Mouse (Mus musculus): Measurements from ENCODE around the gene Lgals3bp.

- TF ChIP-seq CTCF (IDR thresholded peaks at IDR 0.05; ENCODE audit: low read depth) = peak; percentile 31
- no peak for TF ChIP-seq EP300 (IDR thresholded peaks at IDR 0.05; ENCODE audit: low read depth)
Observed at GRCm38 (mm10) chr11:118436471-118436935, 34.6 kb upstream of the Lgals3bp start.
